Mouse (Mus musculus): ENCODE data around the gene Clrn2. TPM values are rescaled to one million over a fixed set of nuclear protein-coding genes. Genes with fewer than 3 reads are reported as not detected.

Clrn2 gene
- polyA plus RNA-seq, 1 experiment from 2014 or later, result 0.35 TPM

- no peaks in the 10 kb centered on the region; the same call in 1 of the 2 replicates for H3K36me3 ChIP-seq (replicated peaks; ENCODE audit: control insufficient read depth, insufficient read depth)
- H3K9me3 ChIP-seq (ENCODE audit: control insufficient read depth, low read length), result no peaks in the 10 kb centered on the region
- DNase-seq (ENCODE audit: low spot score), result no peak
- H3K27ac ChIP-seq, result no peak overlapping the region
- H3K4me3 ChIP-seq (replicated peaks; ENCODE audit: low read length), result no peak overlapping the region
- no peak overlapping the region for H3K4me2 ChIP-seq (replicated peaks)
- WGBS, result 81% methylated on average over 1 of the region's 1 CpGs
- no peaks in the 10 kb centered on the region for H3K4me1 ChIP-seq (replicated peaks; ENCODE audit: control insufficient read depth, insufficient read depth, low read length)
- no peak for ATAC-seq (ENCODE audit: low FRiP score)
- no peaks in the 10 kb centered on the region for H3K27me3 ChIP-seq (ENCODE audit: control insufficient read depth, insufficient read depth, low read length)
- H3K9ac ChIP-seq, result no peak overlapping the region
These were observed 27.0 kb upstream of the Clrn2 start for GRCm38 (mm10) chr5:45426416-45427034.

DNA sequence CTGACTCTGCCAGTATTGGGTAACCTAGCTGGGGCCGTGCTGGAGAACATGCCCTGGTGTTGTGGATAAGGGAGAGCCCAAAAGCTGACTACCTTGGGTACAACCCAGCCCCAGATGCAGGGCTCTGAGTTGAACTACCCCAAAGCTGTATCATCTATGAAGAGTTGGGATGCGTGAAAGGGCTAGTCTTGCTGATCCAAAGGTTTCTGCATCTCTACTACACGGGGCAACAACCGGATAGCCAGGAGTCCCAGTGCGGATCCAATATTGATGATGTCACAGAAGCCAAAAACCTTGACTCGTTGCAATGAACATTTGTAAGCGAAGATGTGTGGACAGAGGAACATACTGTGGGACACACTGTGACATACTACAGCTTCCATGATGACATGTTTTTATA lies 25.7 kb upstream of the Clrn2 start:
- H3K4me3 ChIP-seq (replicated peaks; ENCODE audit: low read length), result no peak overlapping the region
- ATAC-seq (ENCODE audit: low FRiP score) (no peak), DNase-seq (ENCODE audit: low spot score) (no peak)
- H3K9ac ChIP-seq, result no peak overlapping the region
- H3K36me3 ChIP-seq (replicated peaks; ENCODE audit: control insufficient read depth, insufficient read depth), result no peaks in the 10 kb centered on the region; the same call in 1 of the 2 replicates
- H3K27me3 ChIP-seq (ENCODE audit: control insufficient read depth, insufficient read depth, low read length), result no peaks in the 10 kb centered on the region
- H3K4me2 ChIP-seq (replicated peaks), result no peak overlapping the region
- 94% methylated on average over 7 of the region's 7 CpGs for WGBS
- no peak overlapping the region for H3K27ac ChIP-seq
- H3K9me3 ChIP-seq (ENCODE audit: control insufficient read depth, low read length), result no peaks in the 10 kb centered on the region
- H3K4me1 ChIP-seq (replicated peaks; ENCODE audit: control insufficient read depth, insufficient read depth, low read length), result no peaks in the 10 kb centered on the region

GRCm38 (mm10) chr5:45435967-45436950 lies 17.3 kb upstream of the Clrn2 start:
- WGBS, result 92% methylated on average over 14 of the region's 14 CpGs
- Histone ChIP-seq H3K4me3 (replicated peaks; ENCODE audit: low read length) (no peak overlapping the region), H3K27me3 (ENCODE audit: control insufficient read depth, insufficient read depth, low read length) (no peaks in the 10 kb centered on the region), H3K4me1 (replicated peaks; ENCODE audit: control insufficient read depth, insufficient read depth, low read length) (no peaks in the 10 kb centered on the region), H3K36me3 (replicated peaks; ENCODE audit: control insufficient read depth, insufficient read depth) (peaks cover 23% of the 10 kb centered on the region), H3K4me2 (replicated peaks) (no peak overlapping the region), H3K9ac (no peak overlapping the region), H3K9me3 (ENCODE audit: control insufficient read depth, low read length) (no peaks in the 10 kb centered on the region), H3K27ac (no peak overlapping the region)
- no peak for ATAC-seq (ENCODE audit: low FRiP score)
- no peak for DNase-seq (ENCODE audit: low spot score)

DNA sequence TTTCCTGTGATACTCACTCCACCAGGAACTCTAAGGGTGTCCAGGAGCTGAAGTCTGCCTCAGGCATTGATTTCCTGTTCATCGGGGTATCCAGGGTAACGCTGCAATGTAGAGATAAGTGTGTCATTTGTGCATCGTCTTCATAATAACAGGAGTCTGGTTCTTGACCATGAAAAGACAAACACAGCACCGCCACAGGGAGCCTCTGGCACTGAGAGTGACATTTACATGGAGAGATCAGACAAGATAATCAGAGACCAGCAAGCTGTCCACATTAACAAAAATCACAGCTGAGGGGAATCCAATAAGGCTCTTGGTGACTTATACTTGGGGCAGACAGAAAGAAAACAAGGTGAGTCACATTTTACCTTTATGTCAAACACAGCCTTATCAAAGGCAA lies 15.7 kb upstream of the Clrn2 start:
- DNase-seq (ENCODE audit: low spot score) (no peak), ATAC-seq (ENCODE audit: low FRiP score) (no peak)
- H3K36me3 ChIP-seq (replicated peaks; ENCODE audit: control insufficient read depth, insufficient read depth), result peaks cover 23% of the 10 kb centered on the region
- no peaks in the 10 kb centered on the region for H3K27me3 ChIP-seq (ENCODE audit: control insufficient read depth, insufficient read depth, low read length)
- no peak overlapping the region for H3K4me2 ChIP-seq (replicated peaks)
- no peaks in the 10 kb centered on the region for H3K9me3 ChIP-seq (ENCODE audit: control insufficient read depth, low read length)
- no peak overlapping the region for H3K9ac ChIP-seq
- H3K27ac ChIP-seq, result no peak overlapping the region
- H3K4me3 ChIP-seq (replicated peaks; ENCODE audit: low read length), result no peak overlapping the region
- WGBS, result 66% methylated on average over 4 of the region's 4 CpGs
- no peaks in the 10 kb centered on the region for H3K4me1 ChIP-seq (replicated peaks; ENCODE audit: control insufficient read depth, insufficient read depth, low read length)

- no peak for ATAC-seq (ENCODE audit: low FRiP score)
- H3K9ac ChIP-seq, result no peak overlapping the region
- no peak overlapping the region for H3K4me3 ChIP-seq (replicated peaks; ENCODE audit: low read length)
- no peak overlapping the region for H3K27ac ChIP-seq
- H3K36me3 ChIP-seq (replicated peaks; ENCODE audit: control insufficient read depth, insufficient read depth), result peaks cover 23% of the 10 kb centered on the region
- WGBS, result 86% methylated on average over 8 of the region's 8 CpGs
- H3K9me3 ChIP-seq (ENCODE audit: control insufficient read depth, low read length), result no peaks in the 10 kb centered on the region
- H3K4me1 ChIP-seq (replicated peaks; ENCODE audit: control insufficient read depth, insufficient read depth, low read length), result no peaks in the 10 kb centered on the region
- no peak overlapping the region for H3K4me2 ChIP-seq (replicated peaks)
- H3K27me3 ChIP-seq (ENCODE audit: control insufficient read depth, insufficient read depth, low read length), result no peaks in the 10 kb centered on the region
- DNase-seq (ENCODE audit: low spot score), result no peak
These were observed 15.2 kb upstream of the Clrn2 start for GRCm38 (mm10) chr5:45438301-45438700.

DNA sequence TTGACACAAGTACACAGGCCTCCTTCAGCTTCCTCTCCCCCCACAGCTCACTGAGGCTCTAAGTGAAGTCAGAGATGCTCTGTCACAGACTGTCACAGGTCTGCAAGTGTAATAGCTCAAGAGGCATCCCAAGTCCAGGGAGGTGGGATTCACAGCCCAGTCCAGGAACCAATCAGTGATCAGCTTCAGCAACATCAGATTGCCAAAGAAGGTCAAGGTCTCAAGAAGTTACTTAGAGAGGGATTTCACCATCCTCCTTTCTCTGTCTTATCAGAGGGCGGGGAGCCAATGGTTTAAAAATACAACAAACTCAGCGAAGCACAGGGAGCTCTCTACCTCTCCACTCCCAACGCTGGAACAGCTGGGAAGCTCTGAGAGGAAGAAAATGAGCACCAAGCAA lies 12.4 kb upstream of the Clrn2 start:
- Histone ChIP-seq H3K4me2 (replicated peaks) (no peak overlapping the region), H3K4me1 (replicated peaks; ENCODE audit: control insufficient read depth, insufficient read depth, low read length) (no peaks in the 10 kb centered on the region), H3K9me3 (ENCODE audit: control insufficient read depth, low read length) (no peaks in the 10 kb centered on the region), H3K4me3 (replicated peaks; ENCODE audit: low read length) (no peak overlapping the region), H3K27ac (no peak overlapping the region), H3K9ac (no peak overlapping the region), H3K27me3 (ENCODE audit: control insufficient read depth, insufficient read depth, low read length) (no peaks in the 10 kb centered on the region), H3K36me3 (replicated peaks; ENCODE audit: control insufficient read depth, insufficient read depth) (0 out of 2 replicates have a peak, but pooled peaks cover 13% of the 10 kb centered on the region)
- WGBS, result 90% methylated on average over 3 of the region's 3 CpGs
- DNase-seq (ENCODE audit: low spot score) (no peak), ATAC-seq (ENCODE audit: low FRiP score) (no peak)

- DNase-seq (ENCODE audit: low spot score) (no peak), ATAC-seq (ENCODE audit: low FRiP score) (no peak)
- Histone ChIP-seq H3K9ac (no peak overlapping the region), H3K4me3 (replicated peaks; ENCODE audit: low read length) (no peak overlapping the region), H3K9me3 (ENCODE audit: control insufficient read depth, low read length) (no peaks in the 10 kb centered on the region), H3K36me3 (replicated peaks; ENCODE audit: control insufficient read depth, insufficient read depth) (0 out of 2 replicates have a peak, but pooled peaks cover 13% of the 10 kb centered on the region), H3K4me1 (replicated peaks; ENCODE audit: control insufficient read depth, insufficient read depth, low read length) (no peaks in the 10 kb centered on the region), H3K27me3 (ENCODE audit: control insufficient read depth, insufficient read depth, low read length) (no peaks in the 10 kb centered on the region), H3K4me2 (replicated peaks) (no peak overlapping the region), H3K27ac (no peak overlapping the region)
- 93% methylated on average over 3 of the region's 3 CpGs for WGBS
These were observed 11.8 kb upstream of the Clrn2 start for GRCm38 (mm10) chr5:45441745-45442144.

DNA sequence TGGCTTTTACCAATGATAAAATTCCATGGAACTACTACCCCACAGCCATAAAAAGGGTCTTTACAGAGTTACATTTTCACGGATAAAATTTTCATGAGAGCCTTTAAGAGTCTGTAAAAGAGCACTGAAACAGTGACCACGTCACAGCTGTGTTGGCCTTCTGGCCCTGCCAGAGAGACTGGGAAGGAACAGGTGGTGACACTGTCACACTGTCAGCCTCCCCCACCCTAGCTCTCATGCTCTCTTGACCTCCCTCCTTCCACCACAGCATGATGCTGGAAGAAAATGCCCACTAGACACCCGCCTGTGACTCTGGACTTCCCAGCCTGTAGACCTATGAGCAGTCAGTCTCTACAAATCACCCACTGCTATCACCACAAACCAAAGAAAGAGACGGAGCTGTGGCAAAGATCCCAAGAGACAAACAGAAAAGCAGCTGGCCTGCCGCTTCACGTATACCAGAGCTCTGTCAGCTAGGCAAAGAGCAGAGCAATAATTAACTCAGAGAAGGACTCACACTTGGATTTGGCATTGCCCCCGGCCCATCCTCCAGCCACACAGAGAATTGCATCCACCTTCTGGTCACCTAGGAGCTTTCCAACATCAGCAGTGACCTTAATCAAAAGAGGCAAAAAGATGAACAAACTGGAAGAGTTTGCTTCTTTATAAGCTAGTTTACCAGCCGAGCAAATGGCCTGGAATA lies 9.3 kb upstream of the Clrn2 start:
- Histone ChIP-seq H3K4me1 (replicated peaks; ENCODE audit: control insufficient read depth, insufficient read depth, low read length) (peaks cover 14% of the 10 kb centered on the region), H3K27ac (no peak overlapping the region), H3K27me3 (ENCODE audit: control insufficient read depth, insufficient read depth, low read length) (no peaks in the 10 kb centered on the region), H3K4me3 (replicated peaks; ENCODE audit: low read length) (no peak overlapping the region), H3K36me3 (replicated peaks; ENCODE audit: control insufficient read depth, insufficient read depth) (no peaks in the 10 kb centered on the region), H3K9ac (no peak overlapping the region), H3K4me2 (replicated peaks) (no peak overlapping the region), H3K9me3 (ENCODE audit: control insufficient read depth, low read length) (no peaks in the 10 kb centered on the region)
- ATAC-seq (ENCODE audit: low FRiP score), result no peak
- WGBS, result 81% methylated on average over 8 of the region's 8 CpGs
- no peak for DNase-seq (ENCODE audit: low spot score)

- peak overlapping the region; percentile 98 for H3K4me2 ChIP-seq (replicated peaks)
- no peaks in the 10 kb centered on the region for H3K9me3 ChIP-seq (ENCODE audit: control insufficient read depth, low read length)
- no peak for DNase-seq (ENCODE audit: low spot score)
- 0 out of 2 replicates have a peak overlapping the region, but pooled peaks have one; percentile 67 for H3K9ac ChIP-seq
- no peak overlapping the region for H3K27ac ChIP-seq
- H3K36me3 ChIP-seq (replicated peaks; ENCODE audit: control insufficient read depth, insufficient read depth), result no peaks in the 10 kb centered on the region
- H3K4me1 ChIP-seq (replicated peaks; ENCODE audit: control insufficient read depth, insufficient read depth, low read length), result peaks cover 17% of the 10 kb centered on the region
- 16% methylated on average over 5 of the region's 5 CpGs for WGBS
- peak overlapping the region; percentile 63; the same call in 1 of the 2 replicates for H3K4me3 ChIP-seq (replicated peaks; ENCODE audit: low read length)
- H3K27me3 ChIP-seq (ENCODE audit: control insufficient read depth, insufficient read depth, low read length), result no peaks in the 10 kb centered on the region
- no peak for ATAC-seq (ENCODE audit: low FRiP score)
These were observed 4.9 kb upstream of the Clrn2 start for GRCm38 (mm10) chr5:45448676-45449075.
